Mouse (Mus musculus): ENCODE measurements around the gene Chst2. TPM values are rescaled to one million over a fixed set of nuclear protein-coding genes. Genes with fewer than 3 reads are reported as not detected.

Chst2 gene
- 1.2 TPM for total RNA-seq (2023)

DNA sequence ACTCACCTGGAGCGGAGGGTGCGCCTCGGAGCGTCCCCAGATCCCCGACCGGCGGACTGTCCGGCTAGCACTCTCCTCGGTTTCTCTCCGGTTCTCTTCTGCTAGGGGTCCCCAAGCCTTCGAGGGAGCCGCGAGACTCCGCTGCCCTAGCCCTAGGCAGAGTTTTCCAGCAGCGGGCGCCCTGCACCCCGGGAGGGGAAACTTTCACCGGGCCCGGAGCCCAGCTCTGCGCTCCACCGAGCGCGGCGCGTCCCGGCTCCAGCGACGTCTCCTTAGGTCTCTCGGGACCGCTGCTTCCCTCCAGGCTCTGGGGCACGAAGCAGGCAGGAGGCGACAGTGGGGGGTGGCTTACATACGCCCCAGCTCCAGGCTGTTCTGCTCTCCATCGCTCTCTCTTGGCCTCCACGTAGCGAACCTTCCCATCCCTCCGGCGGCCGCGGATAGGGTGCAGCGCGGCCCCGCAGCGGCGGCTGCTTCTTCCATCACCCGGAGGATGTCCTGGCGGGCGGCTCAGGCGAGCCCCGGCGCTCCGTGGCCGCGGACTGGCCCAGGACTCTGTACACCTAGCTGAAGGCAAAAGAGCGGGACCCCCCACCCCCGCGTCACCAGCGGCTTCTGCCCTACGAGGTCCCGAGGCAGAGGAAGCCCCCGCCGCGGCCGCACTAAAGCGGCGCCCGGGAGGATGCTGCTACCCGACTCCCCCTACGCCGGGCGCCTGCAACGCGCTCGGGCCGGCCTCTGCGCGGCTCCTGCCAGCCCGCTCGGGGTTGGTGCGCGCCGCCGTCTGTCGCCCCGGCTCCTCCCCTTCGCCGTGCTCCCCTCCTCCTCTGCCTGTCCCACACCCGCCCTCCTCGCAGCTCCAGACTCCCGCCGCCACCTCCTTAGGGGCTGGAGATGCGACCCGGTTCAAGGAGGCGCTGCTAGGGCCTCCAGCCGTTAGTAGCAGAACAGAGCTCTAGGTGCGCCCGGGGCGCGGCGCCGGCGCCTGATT lies at the start of gene Chst2:
TSS of gene Chst2 (minus strand) at position 152 of the 991 bp plus-strand sequence.

Other genes starting within 250 kb of the Chst2 start
- gene U2surp, start 105.3 kb upstream of the Chst2 start, total RNA-seq (2023): 94.1 TPM
- gene Paqr9, start 152.9 kb upstream of the Chst2 start, total RNA-seq (2023): 0.30 TPM
- gene Pcolce2, start 230.9 kb upstream of the Chst2 start, total RNA-seq (2023): 0.12 TPM

Data from CD4-positive naive resting alpha-beta T cell, adult 57 days (primary cell).